Mouse (Mus musculus) forebrain, embryonic 14.5 days (tissue): ENCODE results near the gene Lrrc49. TPM values are rescaled to one million over a fixed set of nuclear protein-coding genes. Genes with fewer than 3 reads are reported as not detected.

Experiments used
- ATAC-seq: fragments of 200-750 bp; cut with Nextera tagmentation; 2 replicates; pipeline ENCODE4 v1.8.0; 2017; ENCODE audit warnings: mild to moderate bottlenecking, moderate library complexity
- DNase-seq: peaks from one replicate; pipeline ENCODE4 v3.0.0-alpha.2; 2015; ENCODE audit warnings: low spot score
- H3K27ac ChIP-seq: fragments of 300-500 bp; sonication (generic); 2 replicates; pipeline ENCODE4 v1.5.1; 2014; ENCODE audit warnings: low read depth, mild to moderate bottlenecking, control low read depth, low read length, moderate library complexity
- H3K27me3 ChIP-seq: fragments of 300-500 bp; sonication (generic); replicated peaks from 2 replicates; pipeline ENCODE4 v1.6.1; 2014; ENCODE audit warnings: low read length, control low read depth, mixed read lengths; ENCODE audit not compliant: control insufficient read depth, insufficient read depth
- H3K36me3 ChIP-seq: fragments of 300-500 bp; sonication (generic); 2 replicates; pipeline ENCODE4 v1.6.1; 2014; ENCODE audit warnings: low read length, control low read depth; ENCODE audit not compliant: control insufficient read depth, insufficient read depth
- H3K4me1 ChIP-seq: fragments of 300-500 bp; sonication (generic); 2 replicates; pipeline ENCODE4 v1.6.1; 2014; ENCODE audit warnings: antibody characterized with exemption, low read length, control low read depth; ENCODE audit not compliant: control insufficient read depth, insufficient read depth
- H3K4me2 ChIP-seq: fragments of 300-500 bp; sonication (generic); 2 replicates; pipeline ENCODE4 v1.6.1; 2014; ENCODE audit warnings: mild to moderate bottlenecking, control low read depth, low read length
- H3K4me3 ChIP-seq: fragments of 300-500 bp; sonication (generic); 2 replicates; pipeline ENCODE4 v1.5.1; 2014; ENCODE audit warnings: low read depth, low read length, control low read depth
- H3K9ac ChIP-seq: fragments of 300-500 bp; sonication (generic); 2 replicates; pipeline ENCODE4 v1.6.1; 2014; ENCODE audit warnings: mild to moderate bottlenecking, low read length, control low read depth, moderate library complexity
- H3K9me3 ChIP-seq: fragments of 300-500 bp; sonication (generic); replicated peaks from 2 replicates; pipeline ENCODE4 v1.6.1; 2016; ENCODE audit warnings: low read length, control low read depth, mixed read lengths; ENCODE audit not compliant: control insufficient read depth
- WGBS: fragments of 180-500 bp; shearing (Covaris S2); extraction: QIAGEN DNeasy Blood & Tissue Kit; methylation state at CpG from one replicate; pipeline ENCODE4 v1.1.7; 2014; 5-methylcytosine and 5-hydroxymethylcytosine counted together
- polyA plus RNA-seq: library from polyadenylated mRNA; unstranded; fragments of >200 nt; fragmentation: Nextera tagmentation; extraction: Ambion mirVana; gene quantifications from 2 replicates; pipeline ENCODE4 v1.2.1, GENCODE M21; 2014

The Lrrc49 gene
- polyA plus RNA-seq, 1 experiment from 2014 or later, result 72.3 TPM

DNA sequence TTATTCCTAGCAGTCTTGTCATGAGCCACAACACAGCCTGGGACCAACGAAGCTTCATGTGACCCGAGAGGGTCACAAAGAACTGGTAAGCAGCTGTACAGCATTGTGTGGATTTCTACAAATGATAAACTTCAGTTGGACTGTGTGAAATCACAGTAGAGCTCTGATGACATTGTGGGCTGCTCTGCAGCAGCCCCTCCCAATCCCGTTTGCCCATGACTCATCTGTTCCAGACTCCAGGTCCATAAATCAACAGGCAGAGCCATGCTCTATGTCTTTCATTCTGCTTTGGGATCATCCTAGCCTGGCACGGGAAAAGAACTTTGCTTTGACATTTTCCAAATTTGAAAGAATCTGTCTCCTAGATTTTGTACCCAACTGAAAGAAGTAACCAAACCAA is 4.7 kb upstream of the Lrrc49 start:
- Histone ChIP-seq H3K36me3 (no peaks in the 10 kb centered on the region), H3K4me1 (no peaks in the 10 kb centered on the region), H3K4me3 (no peak overlapping the region), H3K4me2 (no peak overlapping the region), H3K27me3 (no peaks in the 10 kb centered on the region), H3K27ac (no peak overlapping the region), H3K9me3 (no peaks in the 10 kb centered on the region), H3K9ac (no peak overlapping the region)
- WGBS, result 76% methylated on average over 4 of the region's 4 CpGs
- ATAC-seq (no peak), DNase-seq (no peak)

DNA sequence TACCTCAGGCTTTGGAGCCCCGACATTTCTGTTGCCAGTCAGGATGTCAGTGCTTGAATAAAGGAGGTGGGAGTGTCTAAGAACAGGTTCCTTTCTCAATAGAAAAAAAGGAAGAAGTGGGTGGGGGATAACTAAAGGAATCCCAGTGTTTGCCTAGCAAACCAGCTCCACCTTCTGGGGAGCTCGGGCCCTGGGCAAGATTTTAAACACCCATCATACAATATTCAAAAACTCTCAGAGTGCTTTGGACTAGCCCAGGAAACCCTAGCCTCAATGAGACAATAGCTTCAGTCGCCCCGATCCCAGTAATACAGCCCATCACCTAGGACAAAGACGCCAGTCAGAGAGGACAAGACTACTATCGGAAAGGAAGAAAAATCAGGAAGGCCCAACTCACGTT is 543 bp downstream of the Lrrc49 start:
- ATAC-seq, result peak; percentile 72
- Histone ChIP-seq H3K4me1 (peaks cover 7% of the 10 kb centered on the region), H3K9me3 (no peaks in the 10 kb centered on the region), H3K27me3 (no peaks in the 10 kb centered on the region), H3K36me3 (peaks cover 26% of the 10 kb centered on the region), H3K9ac (peak overlapping the region; percentile 77), H3K4me3 (peak overlapping the region; percentile 62), H3K27ac (peak overlapping the region; percentile 97), H3K4me2 (peak overlapping the region; percentile 60)
- 1% methylated on average over 7 of the region's 7 CpGs for WGBS
- DNase-seq, result peak; percentile 77

DNA sequence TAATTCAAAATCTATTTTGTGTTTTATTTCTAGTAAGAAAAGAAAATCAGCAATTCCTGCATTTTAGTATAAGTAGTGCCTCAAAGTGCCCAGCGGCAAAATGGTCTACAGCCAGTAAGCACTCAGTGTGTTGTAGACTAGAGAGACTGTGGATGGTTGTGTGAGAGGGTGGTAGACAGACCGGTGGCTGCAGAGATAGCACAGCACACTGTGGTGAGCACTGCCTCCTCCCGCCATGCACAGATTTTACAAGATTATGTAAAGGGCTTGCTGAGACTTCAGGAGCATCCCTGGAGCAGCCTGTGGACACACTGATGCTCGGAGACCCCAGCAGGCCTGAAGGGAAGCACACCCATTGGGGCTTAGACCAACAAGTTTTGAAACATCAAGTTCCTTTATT is 5.2 kb downstream of the Lrrc49 start:
- Histone ChIP-seq H3K4me2 (no peak overlapping the region), H3K9ac (no peak overlapping the region), H3K4me1 (peaks cover 7% of the 10 kb centered on the region), H3K4me3 (no peak overlapping the region), H3K9me3 (no peaks in the 10 kb centered on the region), H3K27ac (no peak overlapping the region), H3K36me3 (peaks cover 67% of the 10 kb centered on the region), H3K27me3 (no peaks in the 10 kb centered on the region)
- DNase-seq, result no peak
- WGBS, result 91% methylated on average over 4 of the region's 4 CpGs
- ATAC-seq, result no peak

DNA sequence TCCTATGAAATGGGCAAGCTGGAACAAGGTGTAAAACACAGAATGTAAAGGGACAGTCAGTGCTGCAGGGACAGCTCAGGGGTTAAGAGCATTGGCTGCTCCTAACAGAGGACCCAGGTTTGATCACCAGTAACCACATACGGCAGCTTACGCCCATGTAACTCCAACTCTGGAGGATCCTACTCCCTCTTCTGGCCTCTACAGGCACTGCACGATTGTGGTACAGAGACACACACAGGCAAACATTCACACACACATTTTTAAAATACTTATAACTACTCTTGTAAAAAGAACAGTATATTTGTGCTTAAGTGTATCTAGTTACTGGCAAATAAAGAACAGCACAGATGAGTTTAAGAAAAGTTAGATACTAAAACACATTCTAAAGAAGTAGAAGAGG is 7.0 kb downstream of the Lrrc49 start:
- ATAC-seq, result no peak
- Histone ChIP-seq H3K9me3 (no peaks in the 10 kb centered on the region), H3K4me1 (peaks cover 3% of the 10 kb centered on the region), H3K27me3 (no peaks in the 10 kb centered on the region), H3K9ac (no peak overlapping the region), H3K4me2 (no peak overlapping the region), H3K36me3 (peaks cover 84% of the 10 kb centered on the region), H3K27ac (no peak overlapping the region), H3K4me3 (no peak overlapping the region)
- 85% methylated on average over 3 of the region's 3 CpGs for WGBS
- no peak for DNase-seq

DNA sequence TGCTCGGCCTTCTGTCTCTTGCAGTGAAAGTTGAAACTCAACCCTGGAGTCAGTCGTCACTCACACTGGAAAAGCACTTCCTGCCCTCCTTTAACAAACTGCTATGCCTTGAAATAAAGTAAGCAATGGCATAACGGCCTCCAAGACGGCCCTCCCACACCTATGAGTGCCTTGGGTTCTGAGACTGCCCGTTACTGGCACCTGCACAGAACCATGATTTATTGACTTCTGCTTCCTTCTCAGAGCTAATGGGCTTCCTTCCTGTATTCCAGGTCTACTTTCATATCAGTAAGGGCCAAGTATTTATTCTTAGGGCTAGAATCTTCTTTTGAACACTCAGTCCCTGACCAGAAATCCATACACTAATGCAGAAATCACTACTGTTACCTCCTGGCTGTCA is 9.0 kb downstream of the Lrrc49 start:
- no peak overlapping the region for H3K4me3 ChIP-seq
- no peak overlapping the region for H3K4me2 ChIP-seq
- ATAC-seq (no peak), DNase-seq (no peak)
- H3K36me3 ChIP-seq, result peaks cover 79% of the 10 kb centered on the region
- H3K27ac ChIP-seq, result no peak overlapping the region
- H3K9ac ChIP-seq, result no peak overlapping the region
- 89% methylated on average over 5 of the region's 5 CpGs for WGBS
- H3K27me3 ChIP-seq, result no peaks in the 10 kb centered on the region
- no peaks in the 10 kb centered on the region for H3K9me3 ChIP-seq
- H3K4me1 ChIP-seq, result no peaks in the 10 kb centered on the region

DNA sequence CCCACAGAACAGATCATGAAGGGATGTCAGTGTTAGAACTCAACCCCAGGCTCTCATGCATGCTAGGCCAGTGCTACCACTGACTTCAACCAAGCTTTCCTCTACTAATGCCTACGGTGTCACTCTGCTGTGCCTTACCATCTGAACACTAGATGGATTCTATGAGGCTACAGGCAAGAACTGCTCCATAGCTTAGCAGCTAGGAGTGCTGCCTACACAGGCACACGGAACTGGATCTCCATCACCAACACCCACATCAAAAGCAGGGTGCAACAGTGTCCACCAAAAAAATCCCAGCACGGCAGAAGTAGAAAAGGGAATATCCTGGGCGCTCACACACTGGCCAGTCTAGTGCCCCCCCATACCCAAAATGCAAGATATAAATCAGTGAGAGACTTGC is 11.5 kb downstream of the Lrrc49 start:
- no peak for DNase-seq
- Histone ChIP-seq H3K4me2 (no peak overlapping the region), H3K27ac (no peak overlapping the region), H3K4me3 (no peak overlapping the region), H3K4me1 (no peaks in the 10 kb centered on the region), H3K9me3 (no peaks in the 10 kb centered on the region), H3K27me3 (no peaks in the 10 kb centered on the region), H3K36me3 (peaks cover 71% of the 10 kb centered on the region), H3K9ac (no peak overlapping the region)
- 96% methylated on average over 4 of the region's 4 CpGs for WGBS
- ATAC-seq, result no peak

DNA sequence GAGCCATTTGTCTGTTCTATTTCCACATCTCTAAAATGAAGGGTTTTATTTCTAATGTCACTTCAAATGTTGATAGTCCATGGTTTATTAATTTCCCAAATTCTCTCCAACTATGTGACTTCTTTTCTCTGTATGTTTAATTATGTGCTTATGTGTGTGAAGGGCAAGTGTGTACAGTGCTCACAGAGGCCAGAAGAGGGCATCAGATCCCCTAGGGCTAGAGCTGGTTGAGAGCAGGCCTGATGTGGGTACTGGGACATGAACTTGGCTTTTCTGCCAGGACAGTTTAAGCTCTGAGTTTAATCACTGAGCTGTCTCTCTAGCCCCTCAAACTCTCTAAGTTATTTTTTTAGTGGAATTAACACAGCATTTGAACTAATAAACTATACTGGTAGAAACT is 13.2 kb downstream of the Lrrc49 start:
- Histone ChIP-seq H3K27me3 (no peaks in the 10 kb centered on the region), H3K4me1 (no peaks in the 10 kb centered on the region), H3K4me3 (no peak overlapping the region), H3K4me2 (no peak overlapping the region), H3K9ac (no peak overlapping the region), H3K27ac (no peak overlapping the region), H3K9me3 (no peaks in the 10 kb centered on the region), H3K36me3 (peaks cover 72% of the 10 kb centered on the region)
- DNase-seq (no peak), ATAC-seq (no peak)

DNA sequence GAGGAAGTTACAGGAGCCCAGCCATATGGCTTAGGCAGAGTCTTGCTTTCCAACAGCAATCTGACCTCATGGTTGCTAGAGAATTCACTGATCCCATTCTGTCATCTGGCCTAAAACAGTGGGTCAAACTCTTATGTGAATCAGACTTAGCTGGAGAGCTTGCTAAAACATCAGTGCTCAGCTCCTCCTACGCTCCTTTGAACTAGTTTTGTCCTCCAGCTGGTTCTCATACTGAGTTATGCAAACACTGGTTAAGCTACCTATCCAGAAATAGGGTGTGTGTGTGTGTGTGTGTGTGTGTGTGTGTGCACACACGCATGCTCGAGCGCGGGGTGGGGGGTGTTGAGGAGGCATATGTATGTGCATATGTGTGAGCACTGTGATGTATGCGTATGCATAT is 15.4 kb downstream of the Lrrc49 start:
- WGBS, result 96% methylated on average over 6 of the region's 6 CpGs
- peaks cover 71% of the 10 kb centered on the region for H3K36me3 ChIP-seq
- DNase-seq (no peak), ATAC-seq (no peak)
- H3K4me1 ChIP-seq, result no peaks in the 10 kb centered on the region
- H3K9ac ChIP-seq, result no peak overlapping the region
- H3K4me3 ChIP-seq, result no peak overlapping the region
- H3K4me2 ChIP-seq, result no peak overlapping the region
- H3K27me3 ChIP-seq, result no peaks in the 10 kb centered on the region
- no peaks in the 10 kb centered on the region for H3K9me3 ChIP-seq
- H3K27ac ChIP-seq, result no peak overlapping the region

DNA sequence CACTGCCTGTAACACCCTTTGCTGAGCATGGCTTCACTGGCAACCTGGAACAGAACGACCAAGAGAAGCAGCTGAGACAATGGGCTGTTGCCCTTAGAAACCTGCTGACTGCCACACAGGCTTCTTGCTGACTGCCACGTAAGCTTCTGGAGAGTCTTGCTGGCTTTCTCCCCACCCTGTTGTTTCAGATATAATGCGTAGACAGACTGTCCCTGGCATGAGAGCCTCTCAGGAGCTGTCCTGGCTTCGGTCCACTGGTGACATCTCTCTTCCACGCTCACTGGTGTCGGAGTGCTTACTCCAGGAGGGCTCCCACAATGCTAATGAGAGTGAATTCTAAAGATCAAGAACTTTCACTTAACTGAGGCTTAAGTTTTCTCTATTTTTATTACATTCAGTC is 19.1 kb downstream of the Lrrc49 start:
- Histone ChIP-seq H3K27ac (no peak overlapping the region), H3K36me3 (peaks cover 70% of the 10 kb centered on the region), H3K27me3 (no peaks in the 10 kb centered on the region), H3K4me1 (no peaks in the 10 kb centered on the region), H3K9me3 (no peaks in the 10 kb centered on the region), H3K4me2 (no peak overlapping the region), H3K4me3 (no peak overlapping the region), H3K9ac (no peak overlapping the region)
- ATAC-seq (no peak), DNase-seq (no peak)
- 80% methylated on average over 6 of the region's 6 CpGs for WGBS

DNA sequence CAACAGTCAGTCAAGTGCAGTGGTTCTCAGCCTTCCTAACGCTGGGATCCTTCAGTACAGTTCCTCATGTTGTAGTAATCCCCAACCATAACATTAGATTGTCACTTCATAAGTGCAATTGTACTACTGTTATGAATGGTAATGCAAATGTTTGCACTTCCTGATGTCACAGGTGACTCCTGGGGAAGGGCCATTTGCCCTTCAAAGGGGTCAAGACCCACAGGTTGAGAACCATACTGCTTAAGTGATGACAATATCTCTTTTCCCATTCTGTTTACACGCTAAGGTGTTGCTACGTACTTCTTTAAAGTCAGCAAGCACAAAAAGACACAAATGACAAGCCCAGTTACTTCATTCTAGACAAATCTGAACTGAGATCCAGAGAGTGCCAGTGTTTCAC is 22.4 kb downstream of the Lrrc49 start:
- DNase-seq, result no peak
- 95% methylated on average over 3 of the region's 3 CpGs for WGBS
- no peak overlapping the region for H3K27ac ChIP-seq
- H3K4me2 ChIP-seq, result no peak overlapping the region
- no peaks in the 10 kb centered on the region for H3K4me1 ChIP-seq
- H3K27me3 ChIP-seq, result no peaks in the 10 kb centered on the region
- no peaks in the 10 kb centered on the region for H3K9me3 ChIP-seq
- no peak for ATAC-seq
- H3K36me3 ChIP-seq, result peaks cover 64% of the 10 kb centered on the region
- H3K4me3 ChIP-seq, result no peak overlapping the region
- H3K9ac ChIP-seq, result no peak overlapping the region
